Mouse (Mus musculus): ENCODE data around the gene Tmprss11c. TPM values are rescaled to one million over a fixed set of nuclear protein-coding genes. Genes with fewer than 3 reads are reported as not detected.

Tmprss11c gene
- polyA plus RNA-seq (2017; shearing (Covaris generic)): not detected

GRCm38 (mm10) chr5:86289208-86289607 is at the start of gene Tmprss11c:
Gene Tmprss11c (minus strand): TSS chr5:86289308.

GRCm38 (mm10) chr5:86197801-86198200 is 91.3 kb downstream of the Tmprss11c start, which contains the start of gene Gnrhr:
Gene Gnrhr (minus strand): TSS chr5:86197901.

Other genes with a start within 250 kb of the Tmprss11c start
- 21.2 TPM for gene Cenpc1, start 223.7 kb downstream of the Tmprss11c start, polyA plus RNA-seq (2017; shearing (Covaris generic))
- 92.6 TPM for gene Stap1, start 217.6 kb downstream of the Tmprss11c start, polyA plus RNA-seq (2017; shearing (Covaris generic))
- 31.2 TPM for gene Uba6, start 116.5 kb downstream of the Tmprss11c start, polyA plus RNA-seq (2017; shearing (Covaris generic))
- not detected for gene Gnrhr, start 91.4 kb downstream of the Tmprss11c start, polyA plus RNA-seq (2017; shearing (Covaris generic))
- 0.12 TPM for gene Tmprss11d, start 84.1 kb upstream of the Tmprss11c start, polyA plus RNA-seq (2017; shearing (Covaris generic))
- gene Tmprss11a, start 179.7 kb upstream of the Tmprss11c start, polyA plus RNA-seq (2017; shearing (Covaris generic)): not detected
- gene Tmprss11g, start 229.3 kb upstream of the Tmprss11c start, polyA plus RNA-seq (2017; shearing (Covaris generic)): not detected

Data from inflammation-experienced regulatory T-cells, adult 16 weeks (primary cell).